Mouse (Mus musculus): ENCODE measurements around the gene D430041D05Rik.
"Not testable (repeated sequence)": the region's sequence is repeated elsewhere in the genome, so short reads cannot be mapped to it uniquely, and the experiment has no call there.

Gene D430041D05Rik

GRCm38 (mm10) chr2:104120312-104120711 lies 290.5 kb downstream of the D430041D05Rik start:
- no peak for DNase-seq (ENCODE audit: low read depth, low spot score)

- no peak for DNase-seq (ENCODE audit: low read depth, low spot score)
Observed at GRCm38 (mm10) chr2:104119097-104119496, 291.7 kb downstream of the D430041D05Rik start.

GRCm38 (mm10) chr2:104117173-104117572 lies 293.6 kb downstream of the D430041D05Rik start:
- DNase-seq (ENCODE audit: low read depth, low spot score) = not testable (repeated sequence)

- no peak for DNase-seq (ENCODE audit: low read depth, low spot score)
Observed at GRCm38 (mm10) chr2:104114898-104115297, 295.9 kb downstream of the D430041D05Rik start.

GRCm38 (mm10) chr2:104113563-104113962 lies 297.2 kb downstream of the D430041D05Rik start:
- DNase-seq (ENCODE audit: low read depth, low spot score) = not testable (repeated sequence)

- not testable (repeated sequence) for DNase-seq (ENCODE audit: low read depth, low spot score)
Observed at GRCm38 (mm10) chr2:104111170-104111797, 299.5 kb downstream of the D430041D05Rik start.

- no peak for DNase-seq (ENCODE audit: low read depth, low spot score)
Observed at GRCm38 (mm10) chr2:104110031-104110430, 300.8 kb downstream of the D430041D05Rik start.

- no peak for DNase-seq (ENCODE audit: low read depth, low spot score)
Observed at GRCm38 (mm10) chr2:104109528-104109927, 301.3 kb downstream of the D430041D05Rik start.

GRCm38 (mm10) chr2:104109021-104109420 lies 301.8 kb downstream of the D430041D05Rik start:
- DNase-seq (ENCODE audit: low read depth, low spot score) = not testable (repeated sequence)

- DNase-seq (ENCODE audit: low read depth, low spot score) = no peak
Observed at GRCm38 (mm10) chr2:104104800-104105199, 306.0 kb downstream of the D430041D05Rik start.

- no peak for DNase-seq (ENCODE audit: low read depth, low spot score)
Observed at GRCm38 (mm10) chr2:104099946-104100345, 310.9 kb downstream of the D430041D05Rik start.

GRCm38 (mm10) chr2:104099231-104099585 lies 311.6 kb downstream of the D430041D05Rik start:
- DNase-seq (ENCODE audit: low read depth, low spot score) = no peak

- DNase-seq (ENCODE audit: low read depth, low spot score) = no peak
Observed at GRCm38 (mm10) chr2:104098529-104099230, 312.1 kb downstream of the D430041D05Rik start.

- DNase-seq (ENCODE audit: low read depth, low spot score) = not testable (repeated sequence)
Observed at GRCm38 (mm10) chr2:104097396-104097795, 313.4 kb downstream of the D430041D05Rik start.

- DNase-seq (ENCODE audit: low read depth, low spot score) = not testable (repeated sequence)
Observed at GRCm38 (mm10) chr2:104096796-104097195, 314.0 kb downstream of the D430041D05Rik start.

GRCm38 (mm10) chr2:104096256-104096655 lies 314.6 kb downstream of the D430041D05Rik start:
- no peak for DNase-seq (ENCODE audit: low read depth, low spot score)

GRCm38 (mm10) chr2:104095741-104096213 lies 315.0 kb downstream of the D430041D05Rik start, which contains the start of gene Cd59a:
Gene Cd59a, plus strand, starts transcription at chr2:104095801.
- no peak for DNase-seq (ENCODE audit: low read depth, low spot score)

- DNase-seq (ENCODE audit: low read depth, low spot score) = no peak
Observed at GRCm38 (mm10) chr2:104093305-104093704, 317.5 kb downstream of the D430041D05Rik start.

Measured in telencephalon, adult 2 months (tissue).